Mouse (Mus musculus) forebrain, embryonic 15.5 days (tissue): Measurements from ENCODE around the gene Gm28048. TPM values are rescaled to one million over a fixed set of nuclear protein-coding genes. Genes with fewer than 3 reads are reported as not detected.

Source experiments
- ATAC-seq: fragments of 200-750 bp; cut with Nextera tagmentation; replicated peaks from 2 replicates; pipeline ENCODE4 v1.8.0; 2017; ENCODE audit warnings: mild to moderate bottlenecking, moderate TSS enrichment, moderate library complexity
- H3K27ac ChIP-seq: fragments of 300-500 bp; sonication (generic); replicated peaks from 2 replicates; pipeline ENCODE4 v1.5.1; 2015; ENCODE audit warnings: mild to moderate bottlenecking, inconsistent platforms
- H3K27me3 ChIP-seq: fragments of 300-500 bp; sonication (generic); 2 replicates; pipeline ENCODE4 v1.6.1; 2015; ENCODE audit warnings: inconsistent platforms
- H3K36me3 ChIP-seq: fragments of 300-500 bp; sonication (generic); 2 replicates; pipeline ENCODE4 v1.6.1; 2015; ENCODE audit warnings: mild to moderate bottlenecking, inconsistent platforms
- H3K4me1 ChIP-seq: fragments of 300-500 bp; sonication (generic); 2 replicates; pipeline ENCODE4 v1.6.1; 2015; ENCODE audit warnings: inconsistent platforms
- H3K4me2 ChIP-seq: fragments of 300-500 bp; sonication (generic); replicated peaks from 2 replicates; pipeline ENCODE4 v1.6.1; 2015; ENCODE audit warnings: mild to moderate bottlenecking, inconsistent platforms
- H3K4me3 ChIP-seq: fragments of 300-500 bp; sonication (generic); 2 replicates; pipeline ENCODE4 v1.5.1; 2015; ENCODE audit warnings: mild to moderate bottlenecking, inconsistent platforms
- H3K9ac ChIP-seq: fragments of 300-500 bp; sonication (generic); replicated peaks from 2 replicates; pipeline ENCODE4 v1.6.1; 2015; ENCODE audit warnings: mild to moderate bottlenecking, inconsistent platforms
- H3K9me3 ChIP-seq: fragments of 300-500 bp; sonication (generic); 2 replicates; pipeline ENCODE4 v1.6.1; 2016; ENCODE audit warnings: inconsistent platforms
- WGBS: fragments of 180-500 bp; shearing (Covaris S2); methylation state at CpG from one replicate; pipeline ENCODE4 v1.1.7; 2015; ENCODE audit warnings: mixed read lengths; 5-methylcytosine and 5-hydroxymethylcytosine counted together
- polyA plus RNA-seq: library from polyadenylated mRNA; unstranded; fragments of >200 nt; fragmentation: Nextera tagmentation; extraction: Ambion mirVana; gene quantifications from 2 replicates; pipeline ENCODE4 v1.2.1, GENCODE M21; 2015

The Gm28048 gene
- polyA plus RNA-seq, 1 experiment from 2014 or later = 3.4 TPM

DNA sequence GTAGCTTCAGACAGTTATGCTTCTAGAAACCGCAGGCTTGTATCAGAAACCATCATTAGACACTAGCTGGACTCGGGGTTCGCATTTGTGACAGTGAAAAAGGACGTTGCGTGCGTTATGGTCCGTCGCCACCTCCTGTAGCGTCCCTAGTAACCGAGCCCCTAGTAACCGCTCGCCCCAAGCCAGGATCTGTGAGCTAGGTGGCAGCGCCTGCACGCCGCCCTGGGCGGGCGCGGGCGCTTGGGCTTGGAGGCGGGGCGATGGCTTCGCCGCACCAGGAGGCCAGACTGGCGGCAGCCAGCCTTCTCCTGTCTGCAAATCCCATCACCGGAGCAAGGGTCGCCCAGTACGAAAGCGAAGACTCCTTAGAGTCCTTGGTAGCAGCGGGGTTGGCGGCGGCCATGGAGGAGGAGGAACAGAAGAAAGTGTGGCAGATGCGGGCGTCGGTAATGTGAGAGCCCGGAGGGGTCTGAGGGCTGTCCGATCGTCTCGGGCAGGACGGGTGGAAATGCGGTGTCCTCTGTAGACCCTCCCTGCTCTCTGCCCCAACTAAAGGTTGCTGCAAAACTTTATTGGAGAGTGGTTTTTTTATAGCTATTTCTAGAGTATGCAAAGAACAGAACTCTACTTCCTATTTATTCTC is 26.4 kb upstream of the Gm28048 start:
- Histone ChIP-seq H3K4me1 (peaks cover 8% of the 10 kb centered on the region; the same call in 1 of the 2 replicates), H3K9ac (peak overlapping the region; percentile 83), H3K9me3 (no peaks in the 10 kb centered on the region), H3K36me3 (peaks cover 21% of the 10 kb centered on the region), H3K4me3 (peak overlapping the region; percentile 63), H3K27me3 (no peaks in the 10 kb centered on the region), H3K4me2 (peak overlapping the region; percentile 78), H3K27ac (peak overlapping the region; percentile 93)
- under 1% methylated on average over 40 of the region's 40 CpGs for WGBS
- ATAC-seq = peak; percentile 96

DNA sequence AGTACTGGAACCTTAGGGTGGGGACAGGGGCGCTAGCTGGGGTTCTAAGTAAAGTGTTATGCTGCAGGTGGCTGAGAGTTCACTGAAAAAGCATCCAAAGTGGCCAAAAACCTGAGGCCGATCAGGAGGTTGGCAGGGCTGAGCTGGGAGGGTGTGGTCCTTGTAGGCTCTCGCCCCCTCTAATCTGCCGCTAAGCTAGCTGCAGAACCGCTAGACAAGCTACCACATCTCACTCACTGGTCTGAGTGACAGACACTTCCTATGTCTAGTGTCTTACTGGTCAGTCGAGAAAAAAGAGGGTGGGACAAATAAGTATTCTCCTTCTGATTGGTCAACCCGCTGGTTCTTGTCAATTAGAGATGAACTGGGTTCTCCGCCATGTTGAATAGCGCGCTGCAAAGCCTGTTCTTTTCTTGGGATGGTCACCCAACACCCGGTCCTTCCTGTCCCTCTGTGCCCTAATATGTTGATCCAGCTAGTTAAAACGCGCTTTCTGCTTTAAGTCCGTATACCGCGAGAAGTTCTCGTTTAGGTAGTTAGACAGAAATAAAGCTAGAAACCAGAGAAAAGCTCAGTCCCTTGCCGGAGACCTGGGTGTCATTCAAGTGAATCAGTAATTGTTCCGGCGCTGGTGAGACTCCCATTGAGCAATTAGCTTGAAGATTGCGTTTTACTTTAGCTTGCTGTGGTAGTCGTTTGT is 25.7 kb upstream of the Gm28048 start, which contains the start of gene Fam161a:
Gene Fam161a (plus strand): TSS at position 51 of the 700 bp plus-strand sequence.
- Histone ChIP-seq H3K4me1 (peaks cover 8% of the 10 kb centered on the region; the same call in 1 of the 2 replicates), H3K36me3 (peaks cover 23% of the 10 kb centered on the region), H3K9me3 (no peaks in the 10 kb centered on the region), H3K4me3 (peak within 1 kb of the TSS; percentile 63), H3K27me3 (no peaks in the 10 kb centered on the region), H3K9ac (peak within 1 kb of the TSS; percentile 83), H3K27ac (peak within 1 kb of the TSS; percentile 93), H3K4me2 (peak within 1 kb of the TSS; percentile 78)
- ATAC-seq = peak; percentile 95
- under 1% methylated on average over 22 of the region's 22 CpGs for WGBS

DNA sequence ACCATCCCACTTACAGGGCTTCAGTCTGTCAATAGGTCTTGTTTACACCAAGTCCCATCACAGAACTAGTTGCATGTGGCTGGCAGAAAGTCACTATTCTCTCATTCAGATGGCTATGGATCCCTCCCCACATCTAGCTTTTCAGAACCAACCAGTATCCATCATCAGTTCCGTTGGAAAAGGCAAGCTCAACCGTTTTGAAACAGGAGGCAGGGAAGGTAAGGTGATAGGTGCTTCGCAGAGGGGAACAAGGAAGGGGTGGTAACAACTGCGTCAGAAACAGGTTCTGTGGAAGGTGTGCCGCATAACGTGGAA is 25.2 kb upstream of the Gm28048 start:
- no peaks in the 10 kb centered on the region for H3K9me3 ChIP-seq
- H3K27ac ChIP-seq = peak overlapping the region; percentile 93
- H3K27me3 ChIP-seq = no peaks in the 10 kb centered on the region
- 6% methylated on average over 6 of the region's 6 CpGs for WGBS
- H3K4me1 ChIP-seq = peaks cover 8% of the 10 kb centered on the region; the same call in 1 of the 2 replicates
- peak overlapping the region; percentile 83 for H3K9ac ChIP-seq
- H3K4me2 ChIP-seq = peak overlapping the region; percentile 78
- peaks cover 28% of the 10 kb centered on the region for H3K36me3 ChIP-seq
- peak overlapping the region; percentile 63 for H3K4me3 ChIP-seq
- ATAC-seq = no peak

DNA sequence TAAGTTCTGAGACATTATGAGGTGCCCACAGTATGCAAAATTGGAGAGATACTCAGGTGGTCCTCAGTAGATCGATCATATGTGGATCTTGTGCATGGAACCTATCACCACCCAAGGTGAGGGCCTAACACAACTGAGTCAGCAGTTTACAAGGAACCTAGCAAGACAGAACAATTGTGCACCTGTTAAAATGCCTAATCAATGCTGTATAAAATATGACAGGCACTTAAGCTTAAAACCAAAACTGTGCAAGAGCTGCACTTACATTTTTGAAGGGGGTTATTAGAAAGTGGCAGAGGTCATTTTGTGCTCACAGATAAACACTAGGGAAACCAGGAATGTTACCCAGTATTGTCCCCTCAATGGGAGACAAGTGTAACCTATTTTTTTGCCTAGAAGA is 23.4 kb upstream of the Gm28048 start:
- H3K9me3 ChIP-seq = no peaks in the 10 kb centered on the region
- 96% methylated on average over 1 of the region's 1 CpGs for WGBS

DNA sequence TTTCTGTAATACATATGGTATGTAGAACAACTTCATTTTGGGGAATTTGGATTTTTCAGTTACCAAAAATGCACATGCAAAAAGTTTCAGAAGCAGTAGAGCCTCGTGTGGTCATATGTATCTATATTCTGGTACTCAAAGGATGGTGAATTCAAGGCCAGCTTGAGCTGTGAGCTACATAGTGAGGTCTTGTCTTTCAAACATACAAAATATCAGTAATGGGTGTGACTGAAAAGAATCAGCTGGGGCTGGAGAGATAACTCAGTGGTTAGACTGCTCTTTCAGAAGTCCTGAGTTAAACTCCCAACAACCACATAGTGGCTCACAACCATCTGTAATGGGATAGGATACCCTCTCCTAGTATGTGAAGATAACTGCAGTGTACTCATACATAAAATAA is 16.4 kb upstream of the Gm28048 start:
- H3K4me2 ChIP-seq = no peak overlapping the region
- H3K9ac ChIP-seq = no peak overlapping the region
- no peaks in the 10 kb centered on the region for H3K27me3 ChIP-seq
- no peaks in the 10 kb centered on the region for H3K9me3 ChIP-seq
- peaks cover 81% of the 10 kb centered on the region for H3K36me3 ChIP-seq
- H3K4me1 ChIP-seq = no peaks in the 10 kb centered on the region
- no peak overlapping the region for H3K27ac ChIP-seq
- no peak overlapping the region for H3K4me3 ChIP-seq
- WGBS = 84% methylated on average over 1 of the region's 1 CpGs
- ATAC-seq = no peak

More for the DNA sequence above, 23.4 kb upstream of the Gm28048 start:
- no peak overlapping the region for H3K4me2 ChIP-seq
- H3K36me3 ChIP-seq = peaks cover 44% of the 10 kb centered on the region
- no peak overlapping the region for H3K9ac ChIP-seq
- no peak overlapping the region for H3K4me3 ChIP-seq
- no peak overlapping the region for H3K27ac ChIP-seq
- H3K27me3 ChIP-seq = no peaks in the 10 kb centered on the region
- H3K4me1 ChIP-seq = peaks cover 8% of the 10 kb centered on the region; the same call in 1 of the 2 replicates
- ATAC-seq = no peak

DNA sequence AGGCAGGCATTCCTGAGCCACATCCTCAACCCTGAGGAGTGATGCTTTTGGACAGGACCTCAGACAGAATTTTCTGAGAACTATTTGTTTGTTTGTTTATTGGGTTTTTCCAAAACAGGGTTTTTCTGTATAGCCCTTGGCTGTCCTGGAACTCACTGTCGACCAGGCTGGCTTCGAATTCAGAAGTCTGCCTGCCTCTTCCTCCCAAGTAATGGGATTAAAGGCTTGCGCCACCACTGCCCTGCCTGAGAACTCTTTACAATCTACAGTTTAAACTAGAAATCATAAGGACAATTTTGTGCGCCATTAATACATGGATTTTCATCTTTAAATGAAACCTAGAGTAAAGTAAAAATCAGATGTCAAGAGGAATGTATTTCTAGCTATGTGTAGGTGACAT is 13.6 kb upstream of the Gm28048 start:
- Histone ChIP-seq H3K4me3 (no peak overlapping the region), H3K36me3 (peaks cover 62% of the 10 kb centered on the region), H3K27me3 (no peaks in the 10 kb centered on the region), H3K9ac (no peak overlapping the region), H3K4me2 (no peak overlapping the region), H3K4me1 (peaks cover 17% of the 10 kb centered on the region), H3K27ac (no peak overlapping the region), H3K9me3 (no peaks in the 10 kb centered on the region)
- WGBS = 93% methylated on average over 4 of the region's 4 CpGs
- ATAC-seq = no peak

DNA sequence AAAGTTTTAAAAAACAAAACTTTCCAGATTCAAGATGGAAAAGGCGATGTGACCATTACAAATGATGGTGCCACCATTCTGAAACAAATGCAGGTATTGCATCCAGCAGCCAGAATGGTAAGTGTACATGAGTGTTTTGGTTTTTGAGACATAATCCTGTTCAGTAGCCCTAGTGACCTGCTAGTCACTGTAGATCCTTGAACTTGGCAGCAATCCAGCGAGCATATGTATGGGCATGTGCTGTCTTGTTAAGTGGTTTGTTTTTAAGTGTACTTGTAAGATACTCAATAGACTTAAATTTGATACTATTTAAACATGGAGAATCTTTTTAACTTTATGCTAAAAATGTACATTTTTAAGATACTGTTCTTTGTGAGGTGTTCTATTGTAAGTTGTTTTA is 12.4 kb upstream of the Gm28048 start:
- H3K9me3 ChIP-seq = no peaks in the 10 kb centered on the region
- no peak for ATAC-seq
- no peak overlapping the region for H3K4me3 ChIP-seq
- H3K4me2 ChIP-seq = no peak overlapping the region
- no peak overlapping the region for H3K27ac ChIP-seq
- H3K9ac ChIP-seq = no peak overlapping the region
- H3K4me1 ChIP-seq = peaks cover 17% of the 10 kb centered on the region
- H3K36me3 ChIP-seq = peaks cover 50% of the 10 kb centered on the region
- WGBS = 87% methylated on average over 2 of the region's 2 CpGs
- no peaks in the 10 kb centered on the region for H3K27me3 ChIP-seq

DNA sequence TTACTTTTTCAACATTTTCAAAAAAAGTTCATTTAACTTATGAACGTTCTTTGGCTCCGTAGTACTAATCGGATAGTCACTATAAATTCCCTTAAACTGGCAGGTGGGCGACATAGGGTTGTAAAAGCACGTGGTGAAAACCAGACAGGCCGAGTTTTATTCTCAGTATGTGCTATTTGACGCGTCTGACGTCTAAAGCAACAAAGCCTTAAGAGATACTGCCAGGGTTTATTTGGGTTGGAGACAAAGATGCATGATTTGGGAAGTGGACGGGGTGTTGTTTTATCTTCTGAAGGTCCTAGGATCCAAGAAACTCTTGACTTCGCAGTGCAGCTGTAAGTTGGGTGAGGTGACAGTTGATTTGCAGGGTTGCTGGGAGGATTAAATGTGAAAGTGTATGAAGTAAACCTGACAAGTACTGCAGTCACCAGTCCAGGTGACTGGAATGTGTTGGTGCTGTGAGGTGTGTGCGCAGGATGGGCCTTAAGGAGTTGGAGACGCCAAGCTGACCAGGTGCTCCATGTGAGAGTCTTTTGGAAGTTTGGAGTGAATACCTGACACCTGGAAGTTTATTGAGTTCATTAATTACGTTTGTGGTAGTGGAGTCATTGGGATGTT is 9.4 kb upstream of the Gm28048 start:
- H3K9ac ChIP-seq = peak overlapping the region; percentile 96
- WGBS = 11% methylated on average over 14 of the region's 14 CpGs
- peak overlapping the region; percentile 88 for H3K4me3 ChIP-seq
- H3K27me3 ChIP-seq = no peaks in the 10 kb centered on the region
- H3K4me2 ChIP-seq = peak overlapping the region; percentile 73
- peak overlapping the region; percentile 97; the same call in 1 of the 2 replicates for H3K27ac ChIP-seq
- ATAC-seq = no peak
- no peaks in the 10 kb centered on the region for H3K9me3 ChIP-seq
- H3K36me3 ChIP-seq = peaks cover 26% of the 10 kb centered on the region
- H3K4me1 ChIP-seq = peaks cover 17% of the 10 kb centered on the region

DNA sequence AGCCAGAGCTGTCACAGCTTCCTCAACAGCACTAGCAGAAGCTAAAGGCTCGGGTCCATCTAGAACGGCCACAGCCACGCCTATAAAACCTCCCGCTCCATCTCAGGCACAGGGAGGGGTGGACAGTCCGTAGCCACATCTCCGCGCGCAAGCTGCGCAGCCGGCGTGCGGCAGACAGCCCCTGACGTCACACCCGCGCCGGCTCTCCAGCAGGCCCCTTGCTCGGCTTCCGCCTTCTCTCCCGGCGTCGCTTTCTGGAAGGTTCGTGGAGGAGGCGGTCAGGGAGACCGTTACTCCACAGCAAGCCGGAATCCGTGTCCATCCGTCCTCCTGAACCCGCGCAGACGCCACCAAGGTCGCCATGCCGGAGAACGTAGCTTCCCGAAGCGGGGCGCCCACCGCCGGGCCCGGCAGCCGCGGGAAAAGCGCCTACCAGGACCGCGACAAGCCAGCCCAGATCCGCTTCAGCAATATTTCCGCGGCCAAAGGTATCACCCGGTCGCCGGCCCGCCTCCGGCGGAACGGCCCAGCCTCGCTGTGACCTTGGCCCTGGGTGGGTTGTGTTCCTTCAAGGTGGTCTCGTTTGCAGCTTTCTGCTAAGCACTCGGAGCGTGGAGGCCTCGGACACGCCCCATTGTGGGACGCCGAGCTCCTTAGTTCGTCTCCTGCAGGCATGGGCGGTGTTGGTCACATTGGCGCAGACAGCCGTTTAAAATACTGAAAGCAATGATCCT is 8.7 kb upstream of the Gm28048 start, which contains the start of gene Cct4:
Gene Cct4 (plus strand): TSS at position 127 of the 734 bp plus-strand sequence.
- WGBS = under 1% methylated on average over 66 of the region's 66 CpGs
- peak; percentile 98 for ATAC-seq
- H3K4me1 ChIP-seq = peaks cover 17% of the 10 kb centered on the region

DNA sequence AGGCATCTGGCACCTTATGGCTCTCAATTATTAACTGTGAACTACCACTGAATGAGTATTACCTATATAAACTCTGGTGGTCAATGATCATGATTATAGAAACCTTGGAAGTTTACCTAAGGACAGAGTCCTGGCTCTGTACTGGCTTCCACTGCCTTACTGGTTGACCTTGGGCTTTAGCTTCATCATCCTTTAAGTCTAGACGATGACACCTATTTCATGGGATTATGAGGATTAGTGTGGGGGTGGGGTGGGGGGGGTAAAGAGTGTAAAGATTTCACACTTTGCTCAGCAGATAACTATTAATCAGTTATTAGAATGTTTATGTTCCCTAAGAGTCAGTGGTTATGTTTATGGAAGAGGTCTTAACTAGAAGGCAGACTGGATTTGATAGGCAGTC is 7.9 kb upstream of the Gm28048 start:
- Histone ChIP-seq H3K4me2 (peak overlapping the region; percentile 73), H3K27me3 (no peaks in the 10 kb centered on the region), H3K4me3 (peak overlapping the region; percentile 88), H3K9ac (peak overlapping the region; percentile 96), H3K9me3 (no peaks in the 10 kb centered on the region), H3K4me1 (peaks cover 17% of the 10 kb centered on the region), H3K27ac (peak overlapping the region; percentile 97), H3K36me3 (peaks cover 15% of the 10 kb centered on the region)
- ATAC-seq = peak; percentile 49
- WGBS = 38% methylated on average over 1 of the region's 1 CpGs

More for the DNA sequence above, 8.7 kb upstream of the Gm28048 start, which contains the start of gene Cct4:
- H3K27ac ChIP-seq = peak within 1 kb of the TSS; percentile 97
- H3K4me2 ChIP-seq = peak within 1 kb of the TSS; percentile 73
- peak within 1 kb of the TSS; percentile 88 for H3K4me3 ChIP-seq
- no peaks in the 10 kb centered on the region for H3K27me3 ChIP-seq
- peak within 1 kb of the TSS; percentile 96 for H3K9ac ChIP-seq
- no peaks in the 10 kb centered on the region for H3K9me3 ChIP-seq
- peaks cover 22% of the 10 kb centered on the region for H3K36me3 ChIP-seq

DNA sequence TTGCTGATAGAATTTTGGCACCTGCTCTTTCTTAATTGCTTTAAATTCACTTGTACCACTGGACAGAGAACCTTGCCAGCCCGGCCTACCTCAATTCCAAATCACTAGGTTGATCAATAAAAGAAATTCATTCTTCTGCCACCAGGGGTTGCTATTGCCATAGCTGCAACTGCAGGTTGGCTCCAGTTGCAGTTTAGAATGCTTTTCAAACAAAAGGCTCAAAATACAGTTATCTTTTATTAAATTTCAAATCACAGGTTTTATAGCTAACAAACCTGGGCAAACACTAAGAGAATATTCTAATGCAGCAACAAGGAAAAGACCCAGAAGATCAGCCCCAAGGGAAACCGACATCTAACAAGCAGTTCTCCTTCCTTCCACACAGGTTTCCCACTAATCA is 5.5 kb upstream of the Gm28048 start:
- WGBS = 51% methylated on average over 2 of the region's 2 CpGs

More for the DNA sequence above, 5.5 kb upstream of the Gm28048 start:
- Histone ChIP-seq H3K9me3 (no peaks in the 10 kb centered on the region), H3K4me1 (peaks cover 20% of the 10 kb centered on the region), H3K4me2 (no peak overlapping the region), H3K9ac (no peak overlapping the region), H3K27ac (no peak overlapping the region; the same call in 1 of the 2 replicates), H3K27me3 (no peaks in the 10 kb centered on the region), H3K36me3 (no peaks in the 10 kb centered on the region), H3K4me3 (no peak overlapping the region)
- ATAC-seq = no peak
